Mouse (Mus musculus): ENCODE measurements around the gene Pold3.

Gene Pold3

DNA sequence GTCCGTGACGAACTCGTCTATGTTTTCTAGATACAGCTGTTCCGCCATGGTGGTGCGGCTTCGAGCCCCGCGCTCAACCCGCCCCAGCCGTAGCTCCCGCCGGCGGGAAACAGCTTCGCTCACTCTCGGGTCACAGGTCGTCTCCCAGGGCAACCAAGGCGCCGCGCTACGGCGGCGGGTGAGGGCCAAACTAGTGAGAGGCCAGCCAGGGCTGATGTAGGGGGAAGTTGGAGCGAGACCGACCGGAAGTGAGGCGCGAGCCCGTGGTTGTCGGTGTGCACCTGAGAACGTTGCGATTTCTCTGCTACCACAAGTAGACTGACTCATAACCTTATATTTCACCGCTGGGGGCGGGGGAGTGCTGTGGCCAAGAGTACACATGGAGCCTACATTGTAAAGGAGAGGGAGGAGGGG is at the start of gene Pold3:
TSS of gene Pold3 (minus strand) at position 190 of the 414 bp plus-strand sequence.
- peak; percentile 99 for DNase-seq

DNA sequence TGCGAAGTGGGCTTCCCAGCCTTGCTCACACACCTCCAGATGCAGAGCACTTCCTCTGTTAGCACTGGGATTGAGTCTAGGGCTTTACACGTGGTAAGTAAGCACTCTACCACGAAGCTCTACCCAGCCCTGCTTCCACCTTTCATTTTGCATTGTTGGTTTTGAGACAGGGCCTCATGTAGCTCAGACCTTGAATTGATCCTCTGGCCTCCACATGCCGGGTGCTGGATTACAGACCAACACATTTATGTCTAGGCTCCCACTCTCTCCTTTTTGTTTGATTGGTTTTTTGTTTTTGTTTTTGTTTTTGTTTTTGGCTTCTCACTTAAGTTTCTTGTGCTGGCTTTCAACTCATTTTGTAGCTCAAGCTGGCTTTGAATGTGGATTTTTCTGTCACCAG is 49.4 kb upstream of the Pold3 start:
- DNase-seq, result no peak

DNA sequence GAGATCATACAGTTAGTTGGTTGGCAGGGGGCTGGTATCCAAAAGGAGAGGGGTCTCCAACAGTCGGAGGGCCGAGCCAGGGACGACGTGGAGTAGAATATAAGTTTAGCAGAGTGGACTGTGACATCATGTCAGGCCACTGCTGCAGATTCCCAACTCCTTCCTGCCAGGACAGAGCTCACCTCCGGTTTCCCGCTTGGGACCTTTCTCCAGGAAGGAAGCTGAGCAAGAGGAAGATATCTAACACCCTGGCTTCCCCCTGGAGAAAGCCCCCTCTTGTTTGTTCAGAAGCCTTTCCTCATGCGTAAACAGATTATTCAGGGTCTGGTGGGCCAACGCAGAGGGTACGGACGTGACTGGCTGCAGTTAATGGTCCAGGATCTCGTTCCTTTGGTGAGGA is 47.3 kb upstream of the Pold3 start:
- no peak for DNase-seq

DNA sequence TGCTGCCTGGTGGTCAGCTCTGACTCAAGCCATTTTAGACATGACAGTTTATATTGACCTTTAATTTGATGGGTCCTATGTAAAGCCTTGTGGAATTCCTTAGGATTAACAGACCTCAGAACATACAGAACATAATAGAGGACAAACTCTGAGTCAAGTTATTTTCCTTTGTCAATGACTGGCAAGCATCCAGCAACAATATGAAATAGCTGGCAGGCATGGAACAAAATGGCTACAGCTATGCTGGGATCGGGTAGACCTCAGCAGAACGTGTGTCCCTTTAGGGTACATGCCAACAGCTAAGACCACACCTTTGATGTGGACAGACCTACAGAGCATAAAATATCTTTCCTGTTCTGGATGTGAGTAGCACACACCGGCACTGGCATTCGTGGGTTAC is 42.1 kb upstream of the Pold3 start:
- DNase-seq, result no peak

DNA sequence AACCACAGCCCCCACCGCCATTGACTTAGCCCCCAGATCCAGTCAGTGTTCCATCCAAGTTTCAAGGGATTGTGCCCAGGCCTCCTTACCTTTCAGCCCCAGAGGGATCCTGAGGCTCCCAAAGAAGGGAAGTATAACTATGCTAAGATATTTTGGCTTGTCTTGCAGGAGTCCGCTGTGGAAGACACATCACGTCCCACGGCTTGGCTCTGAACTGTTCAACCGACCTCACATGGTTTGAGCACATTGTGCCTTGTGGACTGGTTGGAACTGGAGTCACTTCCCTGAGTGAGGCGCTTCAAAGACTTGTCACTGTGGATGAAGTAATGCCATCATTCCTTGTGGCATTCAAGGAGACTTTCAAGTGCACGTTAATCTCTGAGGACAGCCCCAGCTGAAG is 38.6 kb upstream of the Pold3 start:
- DNase-seq, result peak; percentile 6

DNA sequence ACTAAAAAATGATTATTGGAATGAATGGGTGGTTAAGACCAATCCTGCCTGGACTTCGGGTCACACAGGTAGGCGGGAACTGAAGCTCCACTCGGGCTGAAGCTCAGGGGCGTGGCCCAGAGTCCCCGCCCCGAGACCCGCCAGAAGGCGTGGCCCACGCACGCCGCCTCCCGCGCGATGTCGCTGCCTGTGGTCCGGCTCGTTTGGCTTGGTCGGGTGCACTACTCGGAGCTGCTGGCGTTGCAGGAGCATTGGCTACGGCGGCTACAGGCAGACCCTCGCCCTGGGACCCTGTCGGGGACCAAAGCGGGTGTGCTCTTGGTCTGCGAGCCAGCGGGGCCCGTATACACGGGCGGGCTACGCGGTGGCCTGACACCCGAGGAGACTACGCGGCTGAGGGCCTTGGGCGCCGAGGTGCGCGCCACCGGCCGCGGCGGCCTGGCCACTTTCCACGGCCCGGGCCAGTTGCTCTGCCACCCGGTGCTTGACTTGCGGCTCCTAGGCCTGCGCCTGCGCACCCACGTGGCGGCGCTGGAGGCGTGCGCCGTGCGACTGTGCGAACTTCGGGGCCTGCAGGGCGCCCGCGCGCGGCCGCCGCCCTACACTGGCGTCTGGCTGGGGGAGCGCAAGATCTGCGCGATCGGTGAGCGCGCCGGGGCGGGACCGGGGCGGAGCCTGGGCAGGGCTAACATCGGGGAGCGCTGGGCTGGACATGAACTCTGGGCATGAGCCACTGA is 37.9 kb upstream of the Pold3 start, which contains the start of gene Lipt2:
TSS of gene Lipt2 (plus strand) at position 173 of the 737 bp plus-strand sequence.
- DNase-seq, result peak; percentile 80

DNA sequence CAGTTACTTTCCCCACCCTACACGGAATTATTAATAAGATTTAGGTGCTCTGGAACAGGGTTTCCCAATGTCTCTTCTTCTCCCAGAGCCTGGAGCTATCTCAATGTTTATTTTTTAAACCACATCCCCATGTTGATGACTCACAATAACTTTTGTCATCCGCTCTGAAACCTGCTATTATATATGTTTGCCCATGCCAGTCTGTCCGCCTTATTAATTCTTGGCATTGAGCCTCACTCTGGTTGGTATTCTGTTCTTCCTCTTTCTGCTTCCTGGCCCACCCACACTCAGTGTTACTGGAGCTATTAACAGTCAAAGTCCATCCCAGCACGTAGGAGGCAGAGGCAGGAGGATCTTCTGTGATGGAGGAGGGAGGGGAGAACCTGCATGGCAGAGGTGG is 36.3 kb upstream of the Pold3 start:
- no peak for DNase-seq

DNA sequence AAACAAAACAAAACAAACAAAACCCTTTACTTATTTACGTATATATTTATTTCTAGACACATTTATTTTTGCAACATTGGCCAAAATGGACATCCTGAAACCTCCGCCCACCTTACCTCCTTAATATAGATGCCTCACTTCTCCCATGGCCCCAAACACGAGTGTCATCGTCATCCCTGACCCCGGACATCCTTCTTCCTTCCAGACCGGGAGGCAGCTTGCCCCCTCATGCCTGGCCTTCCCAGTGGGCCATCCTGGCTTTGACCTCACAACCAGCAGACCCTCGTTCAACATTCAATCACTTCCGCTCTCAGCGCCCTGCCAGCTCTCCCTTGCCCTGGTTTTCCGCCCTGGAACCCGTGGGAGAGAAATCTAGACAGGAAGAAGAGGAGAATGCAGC is 29.3 kb upstream of the Pold3 start:
- DNase-seq, result no peak

DNA sequence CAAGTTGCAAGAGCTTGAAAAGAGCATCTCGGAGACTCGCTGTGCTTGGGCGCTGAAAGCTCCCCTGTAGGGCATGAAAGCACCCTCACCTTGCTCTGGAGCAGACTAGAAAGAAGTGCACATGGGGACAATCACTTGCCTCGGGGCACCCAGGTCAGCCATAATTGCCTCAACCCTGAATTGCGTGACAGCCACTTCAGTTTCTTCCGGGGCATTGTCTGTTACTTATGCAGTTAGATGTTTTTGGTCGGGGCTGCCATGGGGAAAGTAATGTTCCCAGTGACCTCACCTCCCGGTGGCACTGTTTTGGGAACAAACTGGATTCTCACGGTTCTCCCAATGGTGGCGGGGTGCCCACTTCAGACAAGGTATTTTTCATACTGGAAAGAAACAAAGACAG is 28.7 kb upstream of the Pold3 start:
- no peak for DNase-seq

DNA sequence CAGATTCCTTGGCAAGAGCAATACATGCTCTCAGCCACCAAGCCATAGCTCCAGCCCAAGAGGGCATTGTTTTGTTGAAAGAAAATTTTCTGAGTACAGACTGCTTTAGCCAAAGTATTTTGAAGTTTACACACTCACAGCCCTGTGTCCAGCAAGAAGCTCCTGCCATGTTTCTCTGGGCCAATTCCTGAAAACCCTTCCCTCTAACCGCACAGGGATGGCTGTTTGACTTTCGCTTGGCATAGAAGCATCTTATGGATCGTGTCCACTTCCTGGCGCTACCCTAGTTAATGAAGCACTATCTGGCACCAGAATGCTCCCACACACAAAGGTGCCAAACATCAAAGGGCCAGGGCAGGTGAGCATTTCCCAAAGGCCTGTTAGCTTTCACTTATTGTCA is 27.2 kb upstream of the Pold3 start:
- DNase-seq, result no peak

DNA sequence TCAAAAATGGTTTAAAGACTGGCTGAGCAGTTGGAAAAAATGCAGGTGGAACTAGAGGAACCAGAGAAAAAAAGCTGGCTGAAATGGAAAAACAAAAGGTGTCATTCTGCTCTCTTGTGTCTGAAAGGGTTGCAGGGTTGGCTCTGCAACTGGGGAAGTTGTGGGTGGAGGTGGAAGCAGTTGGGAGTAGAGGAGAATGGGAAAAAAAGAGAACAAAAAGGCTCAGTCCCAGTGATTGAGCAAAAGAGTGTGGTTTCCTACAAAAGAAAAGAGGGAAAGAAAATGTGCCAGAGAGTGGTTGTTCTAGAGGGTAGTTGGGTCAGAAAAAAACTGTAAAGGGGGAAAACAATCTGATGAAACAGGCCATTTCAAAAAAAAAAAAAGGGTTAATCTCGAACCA is 19.2 kb upstream of the Pold3 start:
- DNase-seq, result no peak

DNA sequence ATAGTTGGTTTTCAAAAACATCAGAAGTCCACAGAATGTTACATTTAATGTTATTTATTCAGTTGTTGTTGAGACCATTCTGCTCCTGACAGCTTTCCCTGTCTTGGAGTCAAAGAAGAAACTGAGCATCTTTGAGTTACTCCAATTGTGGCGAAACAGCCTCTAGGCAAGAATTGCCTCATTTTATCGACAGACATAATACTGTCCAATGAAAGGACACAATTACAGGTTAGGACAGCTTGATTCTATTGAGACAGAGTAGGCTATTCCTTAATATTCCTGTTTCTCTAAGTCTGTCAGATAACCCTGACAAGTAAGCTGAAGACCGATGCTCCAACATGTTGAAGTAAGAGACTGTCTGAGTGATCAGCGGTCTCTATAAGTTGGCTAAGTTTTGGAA is 16.7 kb upstream of the Pold3 start:
- no peak for DNase-seq

DNA sequence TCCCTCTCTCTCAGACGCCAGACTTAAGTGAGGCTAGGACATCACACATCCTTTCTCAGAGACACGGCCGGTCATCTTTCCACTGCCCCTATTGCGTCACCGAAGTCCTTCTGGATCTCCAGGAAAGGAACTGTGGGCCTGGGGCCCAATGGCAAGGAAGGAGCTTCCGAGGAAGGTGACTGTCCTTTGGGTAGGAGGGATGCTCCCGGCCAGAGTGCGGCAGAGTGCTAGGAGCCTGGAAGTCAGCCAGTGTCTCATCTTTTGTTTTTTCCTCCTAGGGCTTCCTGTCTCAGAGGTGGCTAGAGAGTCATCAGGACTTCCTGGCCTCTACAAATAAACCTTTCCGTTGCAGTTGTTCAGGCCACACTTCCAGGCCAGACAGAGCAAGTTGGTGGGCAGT is 15.7 kb upstream of the Pold3 start:
- no peak for DNase-seq

DNA sequence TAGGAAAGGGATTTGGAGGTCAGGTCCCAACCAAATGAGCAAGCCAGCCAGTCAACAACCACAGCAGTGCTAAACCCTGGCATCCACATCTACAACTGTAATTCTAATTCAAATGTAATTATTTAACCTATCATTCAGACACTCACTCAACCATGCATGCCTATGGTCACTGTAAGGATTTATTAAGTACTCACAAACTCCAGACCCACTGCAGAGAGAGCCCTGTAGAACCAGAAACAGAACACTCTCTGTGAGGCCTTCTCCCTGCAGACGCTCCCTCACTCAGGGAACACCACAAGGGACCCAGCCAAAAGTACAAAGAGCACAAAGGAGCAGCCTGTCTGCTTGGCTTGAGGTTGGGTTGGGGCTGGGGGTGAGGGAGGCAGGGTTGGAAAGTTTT is 11.0 kb upstream of the Pold3 start:
- no peak for DNase-seq

DNA sequence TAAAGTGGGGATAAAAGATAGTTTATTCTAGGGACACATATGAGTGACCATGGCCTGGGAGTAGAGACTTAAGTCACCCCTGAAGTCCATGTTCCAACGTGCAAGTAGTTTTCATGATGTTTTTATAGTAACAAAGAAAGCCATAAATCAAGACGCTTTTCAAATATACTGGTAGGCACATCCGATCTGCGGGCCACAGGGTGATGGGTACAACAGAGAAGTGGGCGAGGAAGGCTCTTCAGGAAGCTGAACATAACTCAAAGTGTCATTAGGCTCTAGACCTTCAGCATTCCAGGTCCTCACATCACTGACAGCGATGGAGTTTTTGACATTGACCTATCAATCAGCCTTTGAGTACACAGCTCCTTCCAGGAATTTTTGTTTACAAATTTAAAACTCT is 9.2 kb upstream of the Pold3 start:
- DNase-seq, result no peak

DNA sequence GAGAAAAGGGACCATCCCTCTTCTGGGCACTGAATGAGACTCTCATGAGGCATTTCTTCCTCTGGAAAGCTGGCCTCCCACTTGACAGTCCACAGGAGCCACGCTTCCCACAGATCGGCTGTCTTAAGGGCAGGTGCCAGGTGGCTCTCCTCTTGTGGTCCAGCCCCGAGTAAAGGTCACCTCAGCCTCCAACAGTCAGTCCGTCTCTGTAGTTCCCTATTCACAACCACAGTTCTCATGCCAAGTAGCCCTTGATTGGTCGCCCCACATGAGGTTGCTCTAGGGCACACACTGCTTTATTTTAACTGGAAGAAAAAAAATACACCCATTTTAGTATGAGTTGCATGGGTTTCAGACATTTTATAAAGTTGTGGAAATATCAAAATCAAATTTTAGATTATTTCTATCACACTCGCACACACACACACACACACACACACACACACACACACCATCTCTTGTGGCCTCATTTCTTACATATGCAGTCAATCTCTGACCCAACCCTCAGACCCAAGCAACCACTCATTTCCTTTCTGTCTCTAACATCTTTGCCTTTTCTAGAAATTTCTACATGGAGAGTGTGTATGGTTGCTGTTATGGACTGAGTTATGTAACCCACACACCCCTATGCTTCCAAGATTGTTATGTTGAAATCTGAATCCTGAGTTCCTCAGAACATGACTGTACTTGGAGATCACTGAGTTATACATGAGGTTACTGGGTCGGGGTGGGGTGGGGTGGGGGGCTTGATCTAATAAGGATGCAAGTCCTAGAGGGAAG is 7.1 kb upstream of the Pold3 start:
- DNase-seq, result no peak

DNA sequence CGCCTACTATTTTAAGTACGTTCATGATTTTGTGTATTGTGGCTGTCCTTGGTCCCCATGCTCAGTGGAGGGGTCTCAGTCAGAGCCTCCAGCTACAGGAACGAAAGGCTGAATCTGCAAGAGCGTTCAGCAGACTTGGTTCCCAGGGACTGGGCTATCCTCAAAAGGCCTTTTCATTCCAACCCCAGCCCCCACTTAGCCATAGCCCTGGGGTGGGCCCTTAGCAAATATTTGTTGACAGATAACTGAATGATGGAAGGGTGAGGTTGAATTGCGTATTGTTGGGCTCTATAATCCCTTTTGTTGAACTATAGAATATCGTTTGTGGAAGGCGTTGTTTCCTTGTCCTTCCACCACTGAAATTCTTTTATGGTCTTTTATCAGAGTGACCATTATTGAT is 5.1 kb upstream of the Pold3 start:
- DNase-seq, result no peak

DNA sequence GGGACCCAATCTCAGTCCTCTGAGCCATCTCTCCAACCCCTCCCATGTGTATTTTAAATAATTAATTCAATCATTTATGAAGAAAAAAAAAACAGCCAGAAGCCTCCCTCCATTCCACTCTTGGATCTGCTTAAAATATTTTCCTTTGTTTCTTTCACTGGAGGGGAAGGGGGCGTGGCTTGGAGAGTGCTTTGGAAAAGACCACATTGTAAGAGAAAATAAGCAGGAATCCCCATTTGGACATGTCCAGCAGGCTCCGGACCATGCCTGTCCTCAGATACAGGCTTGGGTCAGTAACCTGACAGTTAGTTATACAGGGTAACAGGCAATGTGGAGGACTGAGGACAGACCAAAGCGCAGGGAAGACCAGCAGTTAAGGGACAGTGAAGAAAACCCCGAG is 3.8 kb upstream of the Pold3 start:
- DNase-seq, result no peak

DNA sequence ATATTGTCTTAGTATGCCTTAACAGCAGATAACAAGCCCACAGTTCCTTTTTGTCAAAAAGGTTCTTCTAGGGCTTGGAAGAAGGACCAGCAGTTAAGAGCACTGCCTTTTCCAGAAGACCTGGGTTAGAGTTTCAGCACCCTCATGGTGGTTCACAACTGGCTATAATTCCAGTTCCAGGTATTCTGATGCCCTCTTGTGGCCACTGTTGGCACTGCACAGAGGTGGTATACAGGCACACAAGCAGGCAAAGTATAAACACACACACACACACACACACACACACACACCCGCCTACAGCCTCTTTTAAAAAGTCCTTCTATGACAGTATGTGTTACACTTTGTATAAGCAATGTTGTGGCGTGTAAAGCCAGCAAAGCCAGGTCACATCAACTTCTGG is 2.8 kb upstream of the Pold3 start:
- peak; percentile 20 for DNase-seq

DNA sequence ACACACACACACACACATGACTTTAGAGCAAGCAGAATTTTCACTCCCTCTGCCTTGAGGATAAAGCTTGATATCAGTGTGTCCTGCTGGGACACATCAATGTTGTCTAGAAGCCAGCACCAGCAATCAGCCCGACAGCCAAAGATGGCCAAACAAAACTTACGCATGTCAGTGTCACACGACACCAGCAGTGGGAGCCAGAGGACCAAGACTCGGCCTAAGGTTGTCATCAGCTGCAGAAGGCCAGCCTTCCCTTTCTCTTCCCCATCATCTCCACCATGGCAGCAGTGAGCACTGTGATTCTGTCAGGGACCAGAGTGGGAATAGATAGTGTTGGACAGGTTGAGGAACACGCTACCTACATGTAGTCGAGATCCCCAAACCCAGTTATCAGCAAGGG is 2.1 kb upstream of the Pold3 start:
- DNase-seq, result peak; percentile 18

DNA sequence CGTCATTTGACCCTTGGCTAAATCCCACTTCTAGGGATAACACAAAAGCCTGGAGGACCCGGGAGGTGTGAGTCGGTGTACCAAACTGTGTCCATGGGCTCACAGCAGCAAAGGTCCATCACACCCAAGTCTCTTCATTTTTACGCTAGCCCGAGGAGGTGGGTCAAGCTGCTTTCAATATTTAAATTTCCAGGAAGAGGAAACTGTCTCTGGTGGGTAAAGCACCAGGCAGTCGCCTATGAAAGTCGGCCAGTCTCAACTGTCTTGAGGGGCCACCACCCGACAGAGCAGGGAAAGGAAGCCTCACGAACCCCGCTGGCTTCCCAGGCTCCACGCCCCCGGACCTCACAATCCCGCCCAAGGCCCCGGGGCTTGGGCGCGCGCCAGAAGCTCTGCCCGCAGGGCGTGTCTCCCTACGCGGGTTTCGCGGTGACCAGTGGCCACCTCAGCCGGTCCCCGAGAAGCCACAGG is 539 bp downstream of the Pold3 start:
- DNase-seq, result peak; percentile 63

DNA sequence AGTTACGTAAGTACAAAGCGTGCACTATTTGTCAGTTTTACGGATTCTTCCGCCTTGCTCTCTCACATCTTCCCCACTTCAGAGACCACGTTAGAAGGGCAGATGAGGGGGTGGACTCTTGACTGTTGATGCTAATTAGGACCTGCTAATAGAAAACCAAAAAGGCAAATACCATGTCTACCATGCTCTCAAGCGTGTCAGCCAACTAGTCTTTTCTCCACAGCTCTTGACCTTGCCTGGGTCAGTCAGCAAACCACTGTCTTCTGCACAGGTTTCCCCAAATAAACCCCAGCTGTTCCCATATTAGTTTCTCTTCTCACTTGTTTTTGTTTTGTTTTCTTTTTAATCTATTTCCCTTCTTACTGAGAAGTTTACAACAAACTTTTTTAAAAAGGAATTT is 7.1 kb downstream of the Pold3 start:
- DNase-seq, result no peak

DNA sequence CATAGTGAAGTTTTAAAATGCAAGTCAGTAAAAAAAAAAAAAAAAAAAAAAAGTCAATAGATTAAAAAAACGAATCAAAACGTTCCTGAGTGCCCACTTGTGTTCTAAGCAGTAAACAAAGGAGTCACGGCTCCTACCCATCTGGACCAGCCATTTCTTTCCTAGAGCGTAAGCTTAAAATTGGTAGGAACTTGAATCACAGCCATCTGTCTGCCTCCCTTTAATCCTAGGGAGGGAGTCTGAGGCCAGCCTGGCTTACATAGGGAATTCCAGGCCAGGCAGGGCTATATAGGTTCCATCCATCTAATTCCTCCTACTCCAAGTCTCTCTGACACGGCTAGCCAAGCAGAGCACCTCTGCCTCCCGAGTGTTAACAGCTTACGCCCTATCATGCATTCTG is 7.5 kb downstream of the Pold3 start:
- DNase-seq, result no peak

DNA sequence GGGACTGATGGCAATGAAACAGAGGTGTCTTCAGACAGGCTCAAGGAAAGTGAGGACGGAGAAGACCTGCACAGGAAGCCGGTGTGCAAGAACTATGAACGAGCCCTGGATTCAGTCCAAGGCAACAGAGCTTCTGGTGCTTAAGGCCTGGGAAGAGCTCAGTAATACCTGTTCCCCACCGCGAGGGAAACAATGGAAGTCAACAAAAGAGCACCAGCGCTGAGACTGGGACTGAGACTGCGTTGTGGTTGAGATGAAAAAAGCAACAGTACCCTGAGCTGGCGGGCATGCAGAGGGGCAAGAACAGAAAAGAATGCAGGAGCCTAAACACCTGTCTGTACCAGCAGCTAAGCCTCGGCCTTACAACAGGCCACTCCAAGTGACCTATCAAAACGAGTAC is 9.9 kb downstream of the Pold3 start:
- no peak for DNase-seq

DNA sequence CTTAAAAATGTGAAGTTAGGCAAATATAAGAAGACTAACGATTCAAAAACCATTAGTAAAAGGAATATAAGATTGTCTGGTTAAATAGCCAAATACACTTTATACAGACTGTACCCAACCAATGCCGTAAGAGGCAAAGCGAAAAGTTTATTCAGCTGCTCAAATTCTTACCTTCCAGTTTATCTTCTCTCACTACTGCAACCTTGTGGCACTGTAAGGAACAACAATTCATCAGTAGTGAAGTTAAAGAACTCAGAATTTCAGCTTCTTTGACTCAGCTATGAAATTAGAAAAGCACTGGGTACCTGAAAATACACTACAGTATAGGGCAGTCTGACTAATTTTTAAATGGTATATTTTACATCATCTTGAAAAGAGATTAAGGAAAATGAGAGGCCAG is 13.0 kb downstream of the Pold3 start:
- no peak for DNase-seq

Data from right cerebral cortex, postnatal 4 days (tissue).